Mouse (Mus musculus): Measurements from ENCODE around the gene Gm21860.
"Not testable (repeated sequence)": the region's sequence is repeated elsewhere in the genome, so short reads cannot be mapped to it uniquely, and the experiment has no call there.

Gene Gm21860

GRCm38 (mm10) chrY:90731593-90731955 lies 23.0 kb downstream of the Gm21860 start:
- not testable (repeated sequence) for DNase-seq

- not testable (repeated sequence) for DNase-seq
Observed at GRCm38 (mm10) chrY:90730908-90731592, 23.6 kb downstream of the Gm21860 start.

- not testable (repeated sequence) for DNase-seq
Observed at GRCm38 (mm10) chrY:90729816-90730303, 24.8 kb downstream of the Gm21860 start.

GRCm38 (mm10) chrY:90728905-90729256 lies 25.7 kb downstream of the Gm21860 start:
- not testable (repeated sequence) for DNase-seq

- DNase-seq, result not testable (repeated sequence)
Observed at GRCm38 (mm10) chrY:90728251-90728904, 26.2 kb downstream of the Gm21860 start.

GRCm38 (mm10) chrY:90727121-90727908 lies 27.3 kb downstream of the Gm21860 start:
- not testable (repeated sequence) for DNase-seq

GRCm38 (mm10) chrY:90725701-90726451 lies 28.7 kb downstream of the Gm21860 start:
- DNase-seq, result not testable (repeated sequence)

- DNase-seq, result not testable (repeated sequence)
Observed at GRCm38 (mm10) chrY:90725166-90725565, 29.5 kb downstream of the Gm21860 start.

- DNase-seq, result not testable (repeated sequence)
Observed at GRCm38 (mm10) chrY:90724014-90724709, 30.5 kb downstream of the Gm21860 start.

GRCm38 (mm10) chrY:90723336-90723987 lies 31.2 kb downstream of the Gm21860 start:
- DNase-seq, result not testable (repeated sequence)

- DNase-seq, result not testable (repeated sequence)
Observed at GRCm38 (mm10) chrY:90720505-90720904, 34.1 kb downstream of the Gm21860 start.

- DNase-seq, result not testable (repeated sequence)
Observed at GRCm38 (mm10) chrY:90719403-90720232, 35.0 kb downstream of the Gm21860 start.

- not testable (repeated sequence) for DNase-seq
Observed at GRCm38 (mm10) chrY:90718583-90719402, 35.8 kb downstream of the Gm21860 start.

- not testable (repeated sequence) for DNase-seq
Observed at GRCm38 (mm10) chrY:90718021-90718420, 36.6 kb downstream of the Gm21860 start.

- not testable (repeated sequence) for DNase-seq
Observed at GRCm38 (mm10) chrY:90717496-90717895, 37.1 kb downstream of the Gm21860 start.
